Mouse (Mus musculus) heart, postnatal 0 days (tissue): ENCODE measurements around the gene Smg1.

Source experiments
- CTCF ChIP-seq: IDR thresholded peaks from 2 replicates; pipeline ENCODE4 v1.5.1; 2016; ENCODE audit warnings: antibody characterized with exemption, control low read depth, low read depth
- EP300 ChIP-seq: IDR thresholded peaks from 2 replicates; pipeline ENCODE4 v1.6.1; 2016; ENCODE audit warnings: antibody characterized with exemption, low read depth

- no peak for TF ChIP-seq CTCF
- no peak for TF ChIP-seq EP300
These were observed 18.9 kb upstream of the Smg1 start for GRCm38 (mm10) chr7:118262409-118262808.
